Mouse (Mus musculus) heart, adult 2 months (tissue): ENCODE results near the gene Trim80. TPM values are rescaled to one million over a fixed set of nuclear protein-coding genes. Genes with fewer than 3 reads are reported as not detected.

ENCODE experiments used
- DNase-seq, 2 experiments: peaks; one replicate each; pipeline ENCODE4 v3.0.0; 2021
- H3K27ac ChIP-seq: fragments of 200-600 bp; 2 replicates; pipeline ENCODE4 v1.8.1; 2022
- H3K27me3 ChIP-seq: fragments of 200-500 bp; 2 replicates; pipeline ENCODE4 v1.6.1; 2012; ENCODE audit warnings: mild to moderate bottlenecking, low read length, inconsistent platforms, mixed read lengths; ENCODE audit not compliant: control insufficient read depth, insufficient read depth
- H3K36me3 ChIP-seq: fragments of 200-500 bp; 2 replicates; pipeline ENCODE4 v1.6.1; 2012; ENCODE audit warnings: low read length, inconsistent platforms; ENCODE audit not compliant: control insufficient read depth, insufficient read depth
- H3K4me1 ChIP-seq: fragments of 200-500 bp; 2 replicates; pipeline ENCODE4 v1.6.1; 2011; ENCODE audit warnings: low read length; ENCODE audit not compliant: control insufficient read depth, insufficient read depth
- H3K4me3 ChIP-seq: fragments of 200-600 bp; 2 replicates; pipeline ENCODE4 v1.8.1; 2022
- H3K79me2 ChIP-seq: fragments of 200-500 bp; replicated peaks from 2 replicates; pipeline ENCODE4 v1.6.1; 2012; ENCODE audit warnings: mild to moderate bottlenecking, inconsistent platforms, low read length, moderate library complexity, mixed read lengths; ENCODE audit not compliant: control insufficient read depth, insufficient read depth
- H3K9ac ChIP-seq: fragments of 200-500 bp; 2 replicates; pipeline ENCODE4 v1.6.1; 2012; ENCODE audit warnings: low read depth, mild to moderate bottlenecking, control low read depth, inconsistent platforms, low read length, mixed read lengths
- CTCF ChIP-seq: fragments of 200-600 bp; IDR thresholded peaks from 2 replicates; pipeline ENCODE4 v1.8.1; 2022; ENCODE audit warnings: antibody characterized with exemption, mild to moderate bottlenecking, moderate library complexity
- EP300 ChIP-seq: fragments of 200-500 bp; IDR thresholded peaks from 2 replicates; pipeline ENCODE4 v1.6.1; 2011; ENCODE audit warnings: low read depth, low read length, control low read depth; ENCODE audit not compliant: insufficient read depth
- POLR2A ChIP-seq: fragments of 200-500 bp; IDR thresholded peaks from 2 replicates; pipeline ENCODE4 v1.6.1; 2011; ENCODE audit warnings: mild to moderate bottlenecking, low read depth, low read length, control low read depth; ENCODE audit not compliant: insufficient read depth
- WGBS: fragments of 180-500 bp; shearing (Covaris S2); methylation state at CpG from one replicate; pipeline ENCODE4 v1.1.7; 2018; 5-methylcytosine and 5-hydroxymethylcytosine counted together
- intact Hi-C: fragments of 180-260 bp; cut with DNase I; formaldehyde crosslinking; loops from one replicate; pipeline ENCODE4 v1.15.1; 2025
- polyA plus RNA-seq: library from polyadenylated mRNA; depleted of rRNA; stranded (reverse); fragments of >200 nt; gene quantifications from 2 replicates; pipeline ENCODE4 v1.2.3, GENCODE M21; 2012
- total RNA-seq, 2 experiments: library from RNA; stranded (reverse); gene quantifications; 2 replicates each; pipeline ENCODE4 v1.2.3; 2021

Gene Trim80
- total and polyA plus RNA-seq, 3 experiments: 0.13 to 0.33 TPM; not detected in 1

DNA sequence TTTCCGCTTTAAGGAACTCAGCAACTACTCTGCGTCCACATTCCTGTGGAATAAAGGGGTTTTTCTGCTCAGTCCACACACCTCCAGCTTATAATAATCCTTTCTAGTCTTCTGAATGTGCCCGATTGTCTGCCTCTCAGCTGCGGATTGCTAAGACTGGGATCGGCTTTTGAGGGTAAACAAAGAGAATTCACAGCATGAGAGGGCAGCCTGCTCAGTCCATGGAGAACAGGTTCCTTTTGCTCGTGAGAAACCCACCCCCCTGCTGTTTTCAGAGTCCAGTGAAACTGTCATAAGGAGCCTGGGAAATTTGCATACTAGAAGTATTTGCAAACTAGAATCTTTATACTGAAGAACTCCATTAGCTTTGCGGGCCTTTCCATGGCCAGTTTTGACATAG, 30.8 kb upstream of the Trim80 start:
- no peak overlapping the region for H3K4me3 ChIP-seq
- H3K27ac ChIP-seq: no peak overlapping the region
- no peaks in the 10 kb centered on the region for H3K79me2 ChIP-seq
- no peaks in the 10 kb centered on the region; the same call in 1 of the 2 replicates for H3K36me3 ChIP-seq
- no peak for DNase-seq
- no peak for TF ChIP-seq CTCF
- no peak for TF ChIP-seq EP300
- TF ChIP-seq POLR2A: no peak
- intact Hi-C loops: no loop called here
- peaks cover 5% of the 10 kb centered on the region for H3K4me1 ChIP-seq
- no peak overlapping the region for H3K9ac ChIP-seq
- no peaks in the 10 kb centered on the region for H3K27me3 ChIP-seq
- WGBS: 88% methylated on average over 7 of the region's 7 CpGs

- peaks cover 18% of the 10 kb centered on the region for H3K36me3 ChIP-seq
- DNase-seq: peak; percentile 95 to 97
- 2% methylated on average over 56 of the region's 56 CpGs for WGBS
- H3K27ac ChIP-seq: peak within 1 kb of the TSS; percentile 98
- H3K4me3 ChIP-seq: peak within 1 kb of the TSS; percentile 85
- peak within 1 kb of the TSS; percentile 89 for H3K9ac ChIP-seq
- intact Hi-C loops: no loop called here
- no peaks in the 10 kb centered on the region for H3K27me3 ChIP-seq
- TF ChIP-seq POLR2A (peak; percentile 97), CTCF (no peak), EP300 (0 out of 2 replicates have a peak, but pooled peaks have one; percentile 21)
- H3K4me1 ChIP-seq: peaks cover 10% of the 10 kb centered on the region
- no peaks in the 10 kb centered on the region for H3K79me2 ChIP-seq
These were observed 20.7 kb upstream of the Trim80 start, which contains the start of the genes Atp5h and Kctd2 for GRCm38 (mm10) chr11:115419531-115420237. Gene Atp5h (minus strand): TSS chr11:115419962. Gene Kctd2 (plus strand): TSS chr11:115420128.

- TF ChIP-seq EP300: no peak
- peak; percentile 3; the same call in 1 of the 2 replicates for TF ChIP-seq CTCF
- intact Hi-C loops: no loop called here
These were observed 19.8 kb upstream of the Trim80 start for GRCm38 (mm10) chr11:115420336-115421190.

GRCm38 (mm10) chr11:115421328-115421727, 19.0 kb upstream of the Trim80 start:
- intact Hi-C loops: no loop called here
- no peak overlapping the region for H3K27ac ChIP-seq
- no peaks in the 10 kb centered on the region for H3K79me2 ChIP-seq
- 17% methylated on average over 1 of the region's 1 CpGs for WGBS
- no peak for TF ChIP-seq EP300
- no peak overlapping the region for H3K9ac ChIP-seq
- H3K4me1 ChIP-seq: peaks cover 9% of the 10 kb centered on the region
- no peaks in the 10 kb centered on the region for H3K27me3 ChIP-seq
- no peak overlapping the region; the same call in 1 of the 2 replicates for H3K4me3 ChIP-seq
- DNase-seq: no peak
- H3K36me3 ChIP-seq: peaks cover 12% of the 10 kb centered on the region

More at GRCm38 (mm10) chr11:115420336-115421190, 19.8 kb upstream of the Trim80 start:
- Histone ChIP-seq H3K4me3 (peak overlapping the region; percentile 85), H3K27ac (peak overlapping the region; percentile 98), H3K79me2 (no peaks in the 10 kb centered on the region), H3K36me3 (peaks cover 14% of the 10 kb centered on the region), H3K27me3 (no peaks in the 10 kb centered on the region), H3K9ac (peak overlapping the region; percentile 84), H3K4me1 (peaks cover 9% of the 10 kb centered on the region)
- 1% methylated on average over 45 of the region's 45 CpGs for WGBS
- peak; percentile 80 for DNase-seq

DNA sequence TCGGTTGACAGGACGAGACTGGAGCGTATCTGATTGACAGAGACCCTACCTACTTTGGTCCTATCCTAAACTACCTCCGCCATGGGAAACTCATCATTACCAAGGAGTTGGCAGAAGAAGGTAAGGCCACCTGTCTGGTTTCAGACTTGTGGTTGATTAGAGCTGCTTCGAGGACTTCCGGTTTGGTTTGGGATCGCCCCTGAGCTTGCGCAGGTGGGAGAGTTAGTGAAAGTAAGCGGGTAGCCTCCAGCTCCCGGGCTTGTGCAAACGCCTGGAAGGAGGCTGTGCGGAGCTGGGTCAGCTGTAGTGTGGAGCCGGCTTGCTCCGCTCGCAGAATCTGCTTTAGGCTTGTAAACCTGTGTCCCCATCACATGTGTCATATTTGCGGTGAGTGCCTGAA, 18.4 kb upstream of the Trim80 start:
- H3K4me3 ChIP-seq: no peak overlapping the region
- H3K79me2 ChIP-seq: no peaks in the 10 kb centered on the region
- peaks cover 7% of the 10 kb centered on the region for H3K36me3 ChIP-seq
- H3K27me3 ChIP-seq: no peaks in the 10 kb centered on the region
- H3K9ac ChIP-seq: no peak overlapping the region
- peaks cover 9% of the 10 kb centered on the region for H3K4me1 ChIP-seq
- H3K27ac ChIP-seq: no peak overlapping the region
- intact Hi-C loops: no loop called here
- 89% methylated on average over 16 of the region's 16 CpGs for WGBS
- no peak for DNase-seq
- TF ChIP-seq EP300 (no peak), POLR2A (no peak), CTCF (no peak)

GRCm38 (mm10) chr11:115423091-115423490, 17.3 kb upstream of the Trim80 start:
- no peak overlapping the region for H3K27ac ChIP-seq
- H3K4me3 ChIP-seq: no peak overlapping the region
- DNase-seq: no peak
- H3K79me2 ChIP-seq: no peaks in the 10 kb centered on the region
- intact Hi-C loops: no loop called here
- 0 out of 2 replicates have a peak, but pooled peaks cover 3% of the 10 kb centered on the region for H3K36me3 ChIP-seq
- 87% methylated on average over 3 of the region's 3 CpGs for WGBS
- no peaks in the 10 kb centered on the region for H3K27me3 ChIP-seq
- no peak overlapping the region for H3K9ac ChIP-seq
- TF ChIP-seq CTCF (no peak), EP300 (no peak), POLR2A (no peak)
- H3K4me1 ChIP-seq: peaks cover 11% of the 10 kb centered on the region
